Mouse (Mus musculus): Measurements from ENCODE around the gene Proser3. TPM values are rescaled to one million over a fixed set of nuclear protein-coding genes. Genes with fewer than 3 reads are reported as not detected.

Gene Proser3
- polyA plus RNA-seq, 1 experiment from 2014 or later: 6.2 TPM

DNA sequence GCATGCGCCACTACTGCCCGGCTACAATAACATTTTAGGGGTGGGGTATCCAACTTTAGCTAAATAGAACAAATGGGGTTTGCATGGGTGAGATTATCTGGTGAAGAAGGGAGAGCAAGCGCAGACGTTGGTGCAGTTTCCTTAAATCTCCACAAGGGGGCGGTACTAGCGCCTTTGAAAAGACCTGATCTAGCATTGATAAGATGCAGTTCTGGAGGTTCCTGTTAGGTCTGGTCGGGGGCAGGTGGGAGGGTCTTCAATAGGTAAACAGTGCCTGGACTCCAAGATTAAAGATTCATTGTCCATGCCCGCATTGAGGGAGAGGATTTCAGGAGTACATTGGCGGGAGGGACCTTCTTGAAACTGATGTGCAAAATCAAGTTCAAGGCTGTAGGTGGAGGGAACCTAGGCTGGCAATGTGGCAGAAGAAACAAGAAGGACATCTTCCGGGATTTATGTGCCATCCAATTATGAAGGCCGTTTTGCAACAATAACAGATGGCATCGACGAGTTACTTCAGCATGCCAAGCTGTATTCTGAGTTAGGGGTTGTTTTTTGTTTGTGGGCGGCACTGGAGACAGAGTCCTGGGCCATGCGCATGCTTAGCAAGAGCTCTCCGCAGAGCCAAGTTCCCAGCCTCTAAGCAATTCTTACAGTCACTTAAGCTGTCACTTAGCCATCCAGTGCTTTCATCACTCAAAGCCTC is 61.7 kb downstream of the Proser3 start:
- H3K4me1 ChIP-seq (ENCODE audit: control insufficient read depth, insufficient read depth, low read length): no peaks in the 10 kb centered on the region
- H3K9me3 ChIP-seq (replicated peaks; ENCODE audit: control insufficient read depth, low read length): no peaks in the 10 kb centered on the region
- no peaks in the 10 kb centered on the region for H3K36me3 ChIP-seq (ENCODE audit: control insufficient read depth, insufficient read depth, low read length)
- no peak overlapping the region for H3K4me2 ChIP-seq (ENCODE audit: low read length)
- ATAC-seq: peak; percentile 50; the same call in 1 of the 2 replicates
- H3K4me3 ChIP-seq (ENCODE audit: low read depth, low read length): no peak overlapping the region
- WGBS: 30% methylated on average over 16 of the region's 16 CpGs
- peak; percentile 66 for DNase-seq (ENCODE audit: low spot score)
- H3K9ac ChIP-seq (ENCODE audit: low read length): no peak overlapping the region
- H3K27ac ChIP-seq (ENCODE audit: low read depth, low read length): no peak overlapping the region
- no peaks in the 10 kb centered on the region for H3K27me3 ChIP-seq (replicated peaks; ENCODE audit: control insufficient read depth, insufficient read depth, low read length)

Small RNA genes within 50 kb of the gene (microRNA-seq; reads per million reads assigned to microRNA genes)
- gene Gm38670 (0.79 reads per million), gene Mir3569 (not detected)

Other genes starting within 250 kb of the Proser3 start
- 102 and 118 TPM in 2 replicates for gene Alkbh6, start 243.6 kb downstream of the Proser3 start, polyA plus RNA-seq (2014; fragmentation: Nextera tagmentation; extraction: Ambion mirVana)
- 3.6 and 3.7 TPM in 2 replicates for gene Syne4, start 237.5 kb downstream of the Proser3 start, polyA plus RNA-seq (2014; fragmentation: Nextera tagmentation; extraction: Ambion mirVana)
- gene E130208F15Rik, start 230.6 kb downstream of the Proser3 start, polyA plus RNA-seq (2014; fragmentation: Nextera tagmentation; extraction: Ambion mirVana): not detected in 2 replicates
- gene Sdhaf1, start 228.4 kb downstream of the Proser3 start, polyA plus RNA-seq (2014; fragmentation: Nextera tagmentation; extraction: Ambion mirVana): 18.7 and 23.8 TPM in 2 replicates
- gene Lrfn3, start 189.5 kb downstream of the Proser3 start, polyA plus RNA-seq (2014; fragmentation: Nextera tagmentation; extraction: Ambion mirVana): 8.8 and 10.3 TPM in 2 replicates
- gene Tyrobp, start 138.5 kb downstream of the Proser3 start, polyA plus RNA-seq (2014; fragmentation: Nextera tagmentation; extraction: Ambion mirVana): 31.1 and 31.3 TPM in 2 replicates
- gene Hcst, start 132.4 kb downstream of the Proser3 start, polyA plus RNA-seq (2014; fragmentation: Nextera tagmentation; extraction: Ambion mirVana): 0.61 TPM in 1 of 2 replicates, not detected in the other
- gene Nfkbid, start 130.6 kb downstream of the Proser3 start, polyA plus RNA-seq (2014; fragmentation: Nextera tagmentation; extraction: Ambion mirVana): 1.2 and 1.4 TPM in 2 replicates
- 467 and 579 TPM in 2 replicates for gene Aplp1, start 106.8 kb downstream of the Proser3 start, polyA plus RNA-seq (2014; fragmentation: Nextera tagmentation; extraction: Ambion mirVana)
- gene Kirrel2, start 94.6 kb downstream of the Proser3 start, polyA plus RNA-seq (2014; fragmentation: Nextera tagmentation; extraction: Ambion mirVana): 0.65 and 0.79 TPM in 2 replicates
- gene Nphs1, start 94.0 kb downstream of the Proser3 start, polyA plus RNA-seq (2014; fragmentation: Nextera tagmentation; extraction: Ambion mirVana): 0.10 TPM in 1 of 2 replicates, not detected in the other
- gene Prodh2, start 58.7 kb downstream of the Proser3 start, polyA plus RNA-seq (2014; fragmentation: Nextera tagmentation; extraction: Ambion mirVana): not detected in 2 replicates
- gene Arhgap33, start 17.2 kb downstream of the Proser3 start, polyA plus RNA-seq (2014; fragmentation: Nextera tagmentation; extraction: Ambion mirVana): 63.5 and 98.4 TPM in 2 replicates
- gene Hspb6, start 121 bp downstream of the Proser3 start, polyA plus RNA-seq (2014; fragmentation: Nextera tagmentation; extraction: Ambion mirVana): 8.6 and 10.1 TPM in 2 replicates
- gene Lin37, start 7.5 kb upstream of the Proser3 start, polyA plus RNA-seq (2014; fragmentation: Nextera tagmentation; extraction: Ambion mirVana): 47.6 and 59.0 TPM in 2 replicates
- gene U2af1l4, start 11.0 kb upstream of the Proser3 start, polyA plus RNA-seq (2014; fragmentation: Nextera tagmentation; extraction: Ambion mirVana): 132 and 135 TPM in 2 replicates
- gene Gm49396, start 11.0 kb upstream of the Proser3 start, polyA plus RNA-seq (2014; fragmentation: Nextera tagmentation; extraction: Ambion mirVana): 7.0 and 10.7 TPM in 2 replicates
- gene Psenen, start 11.3 kb upstream of the Proser3 start, polyA plus RNA-seq (2014; fragmentation: Nextera tagmentation; extraction: Ambion mirVana): 121 and 143 TPM in 2 replicates
- 1.7 and 6.4 TPM in 2 replicates for gene Igflr1, start 13.1 kb upstream of the Proser3 start, polyA plus RNA-seq (2014; fragmentation: Nextera tagmentation; extraction: Ambion mirVana)
- 8.7 and 9.6 TPM in 2 replicates for gene Kmt2b, start 36.4 kb upstream of the Proser3 start, polyA plus RNA-seq (2014; fragmentation: Nextera tagmentation; extraction: Ambion mirVana)
- gene Zbtb32, start 46.6 kb upstream of the Proser3 start, polyA plus RNA-seq (2014; fragmentation: Nextera tagmentation; extraction: Ambion mirVana): 0.12 and 0.34 TPM in 2 replicates
- 0.20 and 0.25 TPM in 2 replicates for gene Upk1a, start 60.5 kb upstream of the Proser3 start, polyA plus RNA-seq (2014; fragmentation: Nextera tagmentation; extraction: Ambion mirVana)
- gene Cox6b1, start 73.9 kb upstream of the Proser3 start, polyA plus RNA-seq (2014; fragmentation: Nextera tagmentation; extraction: Ambion mirVana): 909 and 1,141 TPM in 2 replicates
- not detected in 2 replicates for gene Etv2, start 83.6 kb upstream of the Proser3 start, polyA plus RNA-seq (2014; fragmentation: Nextera tagmentation; extraction: Ambion mirVana)
- gene Rbm42, start 98.0 kb upstream of the Proser3 start, polyA plus RNA-seq (2014; fragmentation: Nextera tagmentation; extraction: Ambion mirVana): 120 and 133 TPM in 2 replicates
- gene Haus5, start 112.7 kb upstream of the Proser3 start, polyA plus RNA-seq (2014; fragmentation: Nextera tagmentation; extraction: Ambion mirVana): 32.9 and 35.8 TPM in 2 replicates
- gene Pmis2, start 119.3 kb upstream of the Proser3 start, polyA plus RNA-seq (2014; fragmentation: Nextera tagmentation; extraction: Ambion mirVana): not detected in 2 replicates
- not detected in 2 replicates for gene 2200002J24Rik, start 146.6 kb upstream of the Proser3 start, polyA plus RNA-seq (2014; fragmentation: Nextera tagmentation; extraction: Ambion mirVana)
- gene Atp4a, start 159.9 kb upstream of the Proser3 start, polyA plus RNA-seq (2014; fragmentation: Nextera tagmentation; extraction: Ambion mirVana): 0.84 and 1.2 TPM in 2 replicates
- 228 and 286 TPM in 2 replicates for gene Tmem147, start 177.2 kb upstream of the Proser3 start, polyA plus RNA-seq (2014; fragmentation: Nextera tagmentation; extraction: Ambion mirVana)
- gene Gapdhs, start 191.4 kb upstream of the Proser3 start, polyA plus RNA-seq (2014; fragmentation: Nextera tagmentation; extraction: Ambion mirVana): 0.57 and 0.59 TPM in 2 replicates
- gene Sbsn, start 199.2 kb upstream of the Proser3 start, polyA plus RNA-seq (2014; fragmentation: Nextera tagmentation; extraction: Ambion mirVana): 1.3 and 2.0 TPM in 2 replicates
- 0.74 and 0.88 TPM in 2 replicates for gene Dmkn, start 211.5 kb upstream of the Proser3 start, polyA plus RNA-seq (2014; fragmentation: Nextera tagmentation; extraction: Ambion mirVana)
- gene Krtdap, start 235.6 kb upstream of the Proser3 start, polyA plus RNA-seq (2014; fragmentation: Nextera tagmentation; extraction: Ambion mirVana): 1.1 TPM in 1 of 2 replicates, not detected in the other